ENCODE assay signal across 8 mouse cellular contexts in the genomic region with DNA sequence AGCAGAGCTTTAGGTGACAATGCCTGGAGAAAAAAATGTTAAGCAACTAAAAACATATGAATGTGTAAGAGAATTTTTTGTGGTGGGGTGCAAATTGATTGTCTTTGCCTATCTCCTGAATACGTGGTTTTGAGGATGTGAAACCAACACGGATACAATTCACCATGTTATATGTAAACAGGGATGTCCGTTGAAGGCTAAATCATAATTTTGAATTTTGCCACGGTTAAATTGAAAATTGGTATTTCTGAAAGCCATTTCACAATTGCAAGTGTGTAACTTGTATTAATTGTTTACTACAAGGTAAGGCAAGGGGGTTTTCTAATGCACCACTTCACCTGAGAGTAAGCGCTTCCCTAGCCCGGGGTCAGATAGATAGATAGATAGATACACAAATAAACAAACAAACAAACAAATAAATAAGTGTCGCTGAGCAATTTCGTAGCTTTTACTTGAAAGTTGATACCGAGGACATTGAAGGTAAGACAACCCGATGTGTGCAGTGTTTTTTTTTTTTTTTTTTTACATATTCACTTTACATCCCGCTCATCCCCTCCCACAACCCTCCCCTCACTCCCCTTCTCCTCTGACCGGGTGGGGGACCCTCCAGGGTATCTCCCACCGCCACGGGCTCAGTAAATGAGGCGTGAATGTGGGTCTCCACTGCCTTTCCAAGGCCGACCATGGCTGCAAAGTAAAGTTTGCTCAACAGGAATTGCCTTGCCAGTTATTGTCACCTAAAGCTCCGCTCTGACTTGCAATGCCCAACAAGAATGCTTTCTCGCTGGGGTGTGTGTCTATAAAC. TPM values are rescaled to one million over a fixed set of nuclear protein-coding genes. Genes with fewer than 3 reads are reported as not detected.
DNase-seq lines count a peak whose midpoint lies in the region; ATAC-seq and TF ChIP-seq lines count a peak whose summit lies in the region.

No protein-coding gene starts in this region.

- TF ChIP-seq CTCF in lung, postnatal 0 days (IDR thresholded peaks at IDR 0.05) = no peak

- TF ChIP-seq EP300 in lung, postnatal 0 days (IDR thresholded peaks at IDR 0.05) = no peak

- peak overlapping the region; percentile 92 for H3K4me2 ChIP-seq in lung, postnatal 0 days (replicated peaks; ENCODE audit: low read depth, low read length)
- peak overlapping the region; percentile 85 for H3K4me2 ChIP-seq in limb, embryonic 14.5 days (replicated peaks; ENCODE audit: low read depth, low read length, severe bottlenecking)
- peak overlapping the region; percentile 69 for H3K4me2 ChIP-seq in stomach, embryonic 14.5 days (replicated peaks; ENCODE audit: low read depth, low read length)

- peak; percentile 34; the same call in 1 of the 2 replicates for TF ChIP-seq POLR2A in limb, embryonic 14.5 days (IDR thresholded peaks at IDR 0.05; ENCODE audit: borderline replicate concordance, extremely low read depth, insufficient read depth, insufficient read length)

- peak overlapping the region; percentile 76 for H3K9ac ChIP-seq in lung, postnatal 0 days (replicated peaks; ENCODE audit: low read depth)
- H3K9ac ChIP-seq in limb, embryonic 14.5 days (ENCODE audit: low read depth, low read length, severe bottlenecking) = peak overlapping the region; percentile 75
- H3K9ac ChIP-seq in stomach, embryonic 14.5 days (replicated peaks; ENCODE audit: low read depth, low read length) = peak overlapping the region; percentile 58

- no peak for DNase-seq in lung, postnatal 0 days (ENCODE audit: low spot score)
- DNase-seq in lung, postnatal 36 days = no peak
- DNase-seq in forebrain, embryonic 10.5 days (ENCODE audit: extremely low spot score, low spot score) = no peak
- DNase-seq in limb, embryonic 14.5 days (ENCODE audit: low spot score) = no peak
- DNase-seq in adrenal gland, postnatal 36 days = no peak
- DNase-seq in frontal cortex, postnatal 14 days (ENCODE audit: low spot score in 2 of 2) = no peak
- DNase-seq in spleen, postnatal 36 days (ENCODE audit: low spot score in 2 of 2) = no peak

- WGBS in lung, postnatal 0 days = 5% methylated on average over 18 of the region's 18 CpGs
- WGBS in forebrain, embryonic 10.5 days = 9% methylated on average over 18 of the region's 18 CpGs
- WGBS in limb, embryonic 14.5 days = 8% methylated on average over 18 of the region's 18 CpGs
- WGBS in stomach, embryonic 14.5 days = 8% methylated on average over 18 of the region's 18 CpGs

- no peak overlapping the region for H3K27ac ChIP-seq in lung, postnatal 0 days (ENCODE audit: low read length)
- H3K27ac ChIP-seq in forebrain, embryonic 10.5 days = peak overlapping the region; percentile 99
- H3K27ac ChIP-seq in limb, embryonic 14.5 days (replicated peaks; ENCODE audit: low read depth, low read length) = no peak overlapping the region
- H3K27ac ChIP-seq in stomach, embryonic 14.5 days (ENCODE audit: low read length) = peak overlapping the region; percentile 81; the same call in 1 of the 2 replicates

- no peaks in the 10 kb centered on the region for H3K36me3 ChIP-seq in lung, postnatal 0 days (ENCODE audit: insufficient read depth, low read length)
- peaks cover 11% of the 10 kb centered on the region for H3K36me3 ChIP-seq in forebrain, embryonic 10.5 days (replicated peaks)
- peaks cover 3% of the 10 kb centered on the region; the same call in 1 of the 2 replicates for H3K36me3 ChIP-seq in limb, embryonic 14.5 days (ENCODE audit: control insufficient read depth, insufficient read depth, low read length)
- H3K36me3 ChIP-seq in stomach, embryonic 14.5 days (ENCODE audit: control insufficient read depth, insufficient read depth, low read length) = no peaks in the 10 kb centered on the region

- H3K27me3 ChIP-seq in lung, postnatal 0 days (replicated peaks; ENCODE audit: insufficient read depth, low read length) = no peaks in the 10 kb centered on the region
- H3K27me3 ChIP-seq in forebrain, embryonic 10.5 days (ENCODE audit: poor library complexity, severe bottlenecking) = no peaks in the 10 kb centered on the region
- no peaks in the 10 kb centered on the region for H3K27me3 ChIP-seq in limb, embryonic 14.5 days (ENCODE audit: control insufficient read depth, insufficient read depth, low read length)
- no peaks in the 10 kb centered on the region for H3K27me3 ChIP-seq in stomach, embryonic 14.5 days (ENCODE audit: control insufficient read depth, insufficient read depth, low read length)

- H3K4me3 ChIP-seq in lung, postnatal 0 days (ENCODE audit: low read depth, low read length) = peak overlapping the region; percentile 59
- peak overlapping the region; percentile 94 for H3K4me3 ChIP-seq in forebrain, embryonic 10.5 days
- peak overlapping the region; percentile 70 for H3K4me3 ChIP-seq in limb, embryonic 14.5 days (replicated peaks; ENCODE audit: low read length)
- peak overlapping the region; percentile 89 for H3K4me3 ChIP-seq in stomach, embryonic 14.5 days (ENCODE audit: low read depth, low read length)

- H3K9me3 ChIP-seq in lung, postnatal 0 days (ENCODE audit: low read length) = no peaks in the 10 kb centered on the region
- H3K9me3 ChIP-seq in forebrain, embryonic 10.5 days = no peaks in the 10 kb centered on the region
- no peaks in the 10 kb centered on the region for H3K9me3 ChIP-seq in limb, embryonic 14.5 days (ENCODE audit: control insufficient read depth, low read length)
- H3K9me3 ChIP-seq in stomach, embryonic 14.5 days (ENCODE audit: control insufficient read depth, low read depth, low read length) = no peaks in the 10 kb centered on the region

- peak; percentile 8; the same call in 1 of the 2 replicates for ATAC-seq in lung, postnatal 0 days
- ATAC-seq in limb, embryonic 14.5 days (ENCODE audit: low FRiP score, low read depth) = peak; percentile 36; the same call in 1 of the 2 replicates
- ATAC-seq in stomach, embryonic 14.5 days (ENCODE audit: insufficient number of reproducible peaks, insufficient read depth, low FRiP score, low read depth) = peak; percentile 30; the same call in 1 of the 2 replicates

- peaks cover 4% of the 10 kb centered on the region; the same call in 1 of the 2 replicates for H3K4me1 ChIP-seq in lung, postnatal 0 days (ENCODE audit: insufficient read depth, low read depth, low read length)
- peaks cover 26% of the 10 kb centered on the region for H3K4me1 ChIP-seq in forebrain, embryonic 10.5 days
- 0 out of 2 replicates have a peak, but pooled peaks cover 3% of the 10 kb centered on the region for H3K4me1 ChIP-seq in limb, embryonic 14.5 days (ENCODE audit: control insufficient read depth, insufficient read depth, low read length)
- H3K4me1 ChIP-seq in stomach, embryonic 14.5 days (ENCODE audit: control insufficient read depth, insufficient read depth, low read length) = 0 out of 2 replicates have a peak, but pooled peaks cover 8% of the 10 kb centered on the region

RNA-seq across cellular contexts. Expression of gene Lrr1, which starts 0.8 kb away (rescaled TPM):
- 1.9 and 2.3 TPM in 2 replicates for polyA plus RNA-seq in lung, postnatal 0 days (2015; fragmentation: Nextera tagmentation; extraction: Ambion mirVana)
- polyA plus RNA-seq in forebrain, embryonic 10.5 days (2016; fragmentation: Nextera tagmentation; extraction: Ambion mirVana) = 37.1 and 41.2 TPM in 2 replicates
- polyA plus RNA-seq in limb, embryonic 14.5 days (2012; rRNA removed) = 11.8 and 14.1 TPM in 2 replicates
- 17.4 and 19.8 TPM in 2 replicates for polyA plus RNA-seq in limb, embryonic 14.5 days (2014; fragmentation: Nextera tagmentation; extraction: Ambion mirVana)
- polyA plus RNA-seq in stomach, embryonic 14.5 days (2014; fragmentation: Nextera tagmentation; extraction: Ambion mirVana) = 21.7 and 23.1 TPM in 2 replicates
- under 1 TPM; 0.46 to 0.86 TPM for total RNA-seq in adrenal gland, postnatal 36 days (2021)

RNA-seq across cellular contexts. Expression of gene Rps29, which starts 8.9 kb away (rescaled TPM):
- polyA plus RNA-seq in lung, postnatal 0 days (2015; fragmentation: Nextera tagmentation; extraction: Ambion mirVana) = 1,546 and 1,642 TPM in 2 replicates
- 1,386 and 1,412 TPM in 2 replicates for polyA plus RNA-seq in forebrain, embryonic 10.5 days (2016; fragmentation: Nextera tagmentation; extraction: Ambion mirVana)
- polyA plus RNA-seq in limb, embryonic 14.5 days (2012; rRNA removed) = 2,273 and 3,523 TPM in 2 replicates
- polyA plus RNA-seq in limb, embryonic 14.5 days (2014; fragmentation: Nextera tagmentation; extraction: Ambion mirVana) = 1,759 and 1,849 TPM in 2 replicates
- 2,045 and 2,274 TPM in 2 replicates for polyA plus RNA-seq in stomach, embryonic 14.5 days (2014; fragmentation: Nextera tagmentation; extraction: Ambion mirVana)
- total RNA-seq in adrenal gland, postnatal 36 days (2021) = 1,000 to 10,000 TPM; 1,319 to 1,411 TPM

RNA-seq across cellular contexts. Expression of gene Rpl36al, which starts 16.0 kb away (rescaled TPM):
- 481 and 510 TPM in 2 replicates for polyA plus RNA-seq in lung, postnatal 0 days (2015; fragmentation: Nextera tagmentation; extraction: Ambion mirVana)
- 567 and 576 TPM in 2 replicates for polyA plus RNA-seq in forebrain, embryonic 10.5 days (2016; fragmentation: Nextera tagmentation; extraction: Ambion mirVana)
- polyA plus RNA-seq in limb, embryonic 14.5 days (2012; rRNA removed) = 316 and 600 TPM in 2 replicates
- polyA plus RNA-seq in limb, embryonic 14.5 days (2014; fragmentation: Nextera tagmentation; extraction: Ambion mirVana) = 586 and 646 TPM in 2 replicates
- polyA plus RNA-seq in stomach, embryonic 14.5 days (2014; fragmentation: Nextera tagmentation; extraction: Ambion mirVana) = 629 and 653 TPM in 2 replicates
- total RNA-seq in adrenal gland, postnatal 36 days (2021) = 100 to 1,000 TPM; 617 to 646 TPM

RNA-seq across cellular contexts. Expression of gene Mgat2, which starts 16.1 kb away (rescaled TPM):
- 45.7 and 50.0 TPM in 2 replicates for polyA plus RNA-seq in lung, postnatal 0 days (2015; fragmentation: Nextera tagmentation; extraction: Ambion mirVana)
- polyA plus RNA-seq in forebrain, embryonic 10.5 days (2016; fragmentation: Nextera tagmentation; extraction: Ambion mirVana) = 28.3 and 30.9 TPM in 2 replicates
- polyA plus RNA-seq in limb, embryonic 14.5 days (2012; rRNA removed) = 30.1 and 31.0 TPM in 2 replicates
- 59.1 and 60.8 TPM in 2 replicates for polyA plus RNA-seq in limb, embryonic 14.5 days (2014; fragmentation: Nextera tagmentation; extraction: Ambion mirVana)
- 42.6 and 47.0 TPM in 2 replicates for polyA plus RNA-seq in stomach, embryonic 14.5 days (2014; fragmentation: Nextera tagmentation; extraction: Ambion mirVana)
- 10 to 100 TPM; 68.5 to 76.3 TPM for total RNA-seq in adrenal gland, postnatal 36 days (2021)

RNA-seq across cellular contexts. Expression of gene Gm49383, which starts 29.0 kb away (rescaled TPM):
- 7.9 and 8.2 TPM in 2 replicates for polyA plus RNA-seq in lung, postnatal 0 days (2015; fragmentation: Nextera tagmentation; extraction: Ambion mirVana)
- polyA plus RNA-seq in forebrain, embryonic 10.5 days (2016; fragmentation: Nextera tagmentation; extraction: Ambion mirVana) = 62.2 and 67.8 TPM in 2 replicates
- polyA plus RNA-seq in limb, embryonic 14.5 days (2012; rRNA removed) = 7.1 and 7.6 TPM in 2 replicates
- 17.8 and 21.8 TPM in 2 replicates for polyA plus RNA-seq in limb, embryonic 14.5 days (2014; fragmentation: Nextera tagmentation; extraction: Ambion mirVana)
- 24.3 and 29.6 TPM in 2 replicates for polyA plus RNA-seq in stomach, embryonic 14.5 days (2014; fragmentation: Nextera tagmentation; extraction: Ambion mirVana)
- 1 to 10 TPM; 4.9 to 6.3 TPM for total RNA-seq in adrenal gland, postnatal 36 days (2021)

Comparison
In these comparisons a context has a peak if more than half of its experiments do, and no peak if none do; other contexts are left out.
1. H3K27ac ChIP-seq: peak in forebrain, embryonic 10.5 days (single experiment) and stomach, embryonic 14.5 days (single experiment); none in lung, postnatal 0 days (single experiment) and limb, embryonic 14.5 days (single experiment).
2. Peak in every context shown above with its lines, with median percentiles within 50 percentile points of each other: ATAC-seq, H3K4me2 ChIP-seq, H3K4me3 ChIP-seq and H3K9ac ChIP-seq.